Comparison of ENCODE assay signal across 8 mouse cellular contexts in the genomic region with DNA sequence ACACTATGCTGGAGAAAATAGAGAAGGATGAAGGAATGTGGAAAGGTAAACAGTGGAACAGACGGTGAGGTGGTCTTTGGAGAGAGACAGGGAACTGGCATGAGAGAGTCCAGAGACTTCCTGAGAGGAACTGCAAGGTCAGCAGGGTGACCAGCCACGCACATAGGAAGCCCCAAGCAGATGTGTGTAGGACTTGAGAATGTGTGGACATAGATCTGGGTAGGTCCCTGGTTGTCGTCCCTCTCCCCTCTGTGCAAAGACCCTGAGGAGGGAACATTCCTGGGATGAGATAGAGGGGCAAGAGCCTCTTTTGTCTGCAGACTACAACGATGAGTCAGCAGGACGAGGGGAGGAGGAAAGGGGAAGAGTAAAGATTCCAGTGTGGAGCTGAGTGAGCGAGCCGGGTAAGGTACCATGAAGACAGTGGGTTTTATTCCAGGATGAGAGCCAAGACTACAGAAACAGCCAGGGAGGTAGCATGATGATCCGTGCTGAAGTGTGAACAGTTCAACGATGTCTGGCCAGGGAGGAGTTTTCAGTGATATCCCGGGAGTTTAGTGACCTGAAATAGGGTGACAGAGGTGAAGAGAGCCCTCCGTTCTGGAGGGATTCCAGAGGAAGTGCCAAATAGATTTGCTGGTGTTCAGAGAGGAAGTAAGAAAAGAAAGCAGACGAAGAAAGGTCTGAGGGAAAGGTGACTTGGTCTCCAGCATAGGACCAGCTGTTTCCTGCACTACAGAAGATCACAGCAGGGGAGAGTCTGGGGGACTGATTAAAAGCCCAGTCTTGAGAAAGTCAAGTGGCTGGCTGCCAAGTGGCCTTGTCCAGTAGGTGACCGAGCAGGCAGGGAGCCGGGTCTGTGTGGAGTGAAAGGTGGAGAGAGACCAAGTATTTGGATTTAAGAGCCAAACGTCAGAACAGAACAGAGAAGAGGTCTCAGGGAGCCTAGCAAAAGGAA.
DNase-seq lines count a peak whose midpoint lies in the region; ATAC-seq lines count a peak whose summit lies in the region.

No protein-coding gene starts in this region.

- H3K9me3 ChIP-seq in heart, embryonic 14.5 days (ENCODE audit: control insufficient read depth, low read length): no peaks in the 10 kb centered on the region
- H3K9me3 ChIP-seq in midbrain, embryonic 13.5 days: no peaks in the 10 kb centered on the region

- no peak overlapping the region for H3K4me3 ChIP-seq in heart, embryonic 14.5 days (ENCODE audit: control insufficient read depth in 1 of 2, insufficient read depth in 1 of 2, low read depth in 1 of 2, low read length in 2 of 2)
- no peak overlapping the region for H3K4me3 ChIP-seq in midbrain, embryonic 13.5 days (replicated peaks)

- 3% methylated on average over 15 of the region's 15 CpGs for WGBS in heart, embryonic 14.5 days
- WGBS in midbrain, embryonic 13.5 days: 47% methylated on average over 15 of the region's 15 CpGs

- peak; percentile 6 for DNase-seq in ovary, adult 18-20 months (ENCODE audit: low spot score)
- DNase-seq in ovary, postnatal 14 days (ENCODE audit: low spot score): no peak
- DNase-seq in cerebellum, adult 9-10 months: peak; percentile 56
- DNase-seq in kidney, postnatal 14 days: peak; percentile 91
- no peak for DNase-seq in thymus, postnatal 36 days
- no peak for DNase-seq in gastrocnemius, postnatal 25 days

- H3K4me1 ChIP-seq in heart, embryonic 14.5 days (ENCODE audit: control insufficient read depth in 2 of 2, insufficient read depth in 2 of 2, low read length in 2 of 2): peaks cover 15 to 21% of the 10 kb centered on the region in 2 experiments
- peaks cover 43% of the 10 kb centered on the region for H3K4me1 ChIP-seq in midbrain, embryonic 13.5 days (replicated peaks)

- no peaks in the 10 kb centered on the region for H3K27me3 ChIP-seq in heart, embryonic 14.5 days (ENCODE audit: control insufficient read depth, insufficient read depth, low read length)
- no peaks in the 10 kb centered on the region for H3K27me3 ChIP-seq in midbrain, embryonic 13.5 days

- ATAC-seq in heart, embryonic 14.5 days (ENCODE audit: insufficient number of reproducible peaks, insufficient read depth, low FRiP score, low read depth): peak; percentile 63
- no peak for ATAC-seq in midbrain, embryonic 13.5 days

- H3K9ac ChIP-seq in heart, embryonic 14.5 days (ENCODE audit: low read length): 0 out of 2 replicates have a peak overlapping the region, but pooled peaks have one; percentile 41
- no peak overlapping the region for H3K9ac ChIP-seq in midbrain, embryonic 13.5 days (replicated peaks)

- H3K4me2 ChIP-seq in heart, embryonic 14.5 days (ENCODE audit: low read length): peak overlapping the region; percentile 59
- no peak overlapping the region for H3K4me2 ChIP-seq in midbrain, embryonic 13.5 days (replicated peaks)

- no peaks in the 10 kb centered on the region for H3K36me3 ChIP-seq in heart, embryonic 14.5 days (ENCODE audit: control insufficient read depth, insufficient read depth, low read length)
- no peaks in the 10 kb centered on the region for H3K36me3 ChIP-seq in midbrain, embryonic 13.5 days

- peak overlapping the region; percentile 25 to 74 for H3K27ac ChIP-seq in heart, embryonic 14.5 days (replicated peaks in 1 of 2; ENCODE audit: control insufficient read depth in 1 of 2, insufficient read depth in 1 of 2, low read depth in 2 of 2, low read length in 2 of 2)
- 0 out of 2 replicates have a peak overlapping the region, but pooled peaks have one; percentile 30 for H3K27ac ChIP-seq in midbrain, embryonic 13.5 days

Comparison
In these comparisons a context has a peak if more than half of its experiments do, and no peak if none do; other contexts are left out.
1. DNase-seq: peak in ovary, adult 18-20 months (single experiment), cerebellum, adult 9-10 months (single experiment) and kidney, postnatal 14 days (single experiment); none in ovary, postnatal 14 days (single experiment), thymus, postnatal 36 days (0 of 2) and gastrocnemius, postnatal 25 days (single experiment).